Mouse (Mus musculus): ENCODE data around the gene Bcl3.
"Not testable (repeated sequence)": the region's sequence is repeated elsewhere in the genome, so short reads cannot be mapped to it uniquely, and the experiment has no call there.

The Bcl3 gene

DNA sequence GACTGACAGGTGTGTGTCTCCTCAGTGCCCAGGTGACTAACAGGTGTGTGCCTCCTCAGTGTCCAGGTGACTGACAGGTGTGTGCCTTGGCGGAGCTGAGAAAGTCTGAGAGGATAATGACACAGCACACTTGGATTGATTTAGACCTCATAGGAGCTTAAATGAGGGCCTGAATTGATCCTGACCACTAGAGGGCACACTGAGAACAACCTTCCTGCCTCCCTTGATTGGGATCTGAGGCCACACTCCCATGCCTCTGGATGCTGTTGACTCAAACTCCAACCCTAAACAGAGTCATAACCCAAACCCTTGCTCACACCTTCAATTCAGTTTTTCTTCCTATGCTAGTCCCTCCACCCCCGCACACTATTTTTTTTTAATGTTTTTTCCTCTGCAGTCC, 21.8 kb downstream of the Bcl3 start:
- DNase-seq: peak; percentile 85

DNA sequence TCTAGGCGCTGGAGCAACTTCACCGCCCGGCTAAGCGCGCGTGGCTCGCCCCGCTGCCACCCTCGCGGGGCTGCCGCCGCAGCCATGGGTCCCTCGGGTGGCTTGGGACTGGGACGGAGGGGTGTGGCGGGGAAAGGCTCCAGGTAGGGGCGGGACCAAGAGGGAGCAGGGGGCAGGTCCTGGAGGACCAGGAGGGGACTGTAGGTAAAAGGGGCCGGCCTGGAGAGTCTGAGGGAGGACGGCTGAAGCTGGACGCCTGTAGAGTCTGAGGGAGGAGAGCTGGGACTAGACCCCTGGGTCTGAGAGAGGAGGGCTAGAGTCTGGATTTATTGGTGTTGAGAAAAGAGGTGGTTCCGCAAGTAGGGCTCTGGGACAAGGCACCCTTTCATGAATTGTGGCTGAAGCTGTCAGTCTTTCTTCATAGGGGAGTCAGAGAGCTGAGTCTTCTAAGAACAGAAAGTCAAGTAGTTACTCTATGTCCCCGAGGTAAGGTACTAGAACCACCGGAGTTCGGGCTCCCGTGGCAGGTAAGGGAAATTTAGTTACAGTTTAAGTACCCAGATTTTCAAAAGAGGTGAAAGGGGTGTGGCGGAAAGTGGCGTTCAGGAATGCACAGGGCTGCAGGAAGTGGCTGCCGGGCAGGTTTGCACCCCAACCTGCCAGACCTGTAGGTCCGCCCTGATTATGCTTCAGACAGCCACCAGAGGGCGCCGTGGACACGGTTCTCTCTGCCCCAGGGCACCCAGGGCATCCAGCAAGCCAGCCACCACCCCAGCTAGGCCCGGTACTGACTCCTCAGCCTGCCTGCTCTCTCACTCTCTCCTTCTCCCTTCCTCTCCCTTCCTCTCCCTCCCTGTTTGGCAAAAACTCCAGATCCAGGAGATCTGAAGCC, 25.6 kb downstream of the Bcl3 start, which contains the start of gene Cblc:
Gene Cblc, minus strand, starts transcription at position 113 of the 892 bp plus-strand sequence.
- DNase-seq: peak; percentile 95

DNA sequence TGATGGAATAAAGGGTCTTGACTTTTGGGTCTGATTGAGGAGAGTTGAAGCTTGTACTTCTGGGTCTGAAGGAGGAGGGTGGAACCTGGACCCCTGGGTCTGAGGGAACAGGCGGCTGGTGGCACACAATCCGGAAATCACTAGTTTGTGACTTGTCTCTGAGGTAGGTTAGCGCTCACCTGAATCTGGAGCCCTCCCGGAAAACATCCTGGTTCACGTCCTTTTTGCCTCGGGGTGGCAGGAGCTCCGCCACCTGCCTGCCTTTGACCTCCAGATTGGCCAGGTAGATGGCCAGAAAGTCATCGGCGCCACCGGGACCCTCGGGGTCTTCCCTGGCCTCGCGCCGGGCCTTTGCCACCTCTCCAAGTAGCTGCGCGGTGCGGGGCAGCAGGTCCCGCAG, 26.3 kb downstream of the Bcl3 start:
- DNase-seq: peak; percentile 52

DNA sequence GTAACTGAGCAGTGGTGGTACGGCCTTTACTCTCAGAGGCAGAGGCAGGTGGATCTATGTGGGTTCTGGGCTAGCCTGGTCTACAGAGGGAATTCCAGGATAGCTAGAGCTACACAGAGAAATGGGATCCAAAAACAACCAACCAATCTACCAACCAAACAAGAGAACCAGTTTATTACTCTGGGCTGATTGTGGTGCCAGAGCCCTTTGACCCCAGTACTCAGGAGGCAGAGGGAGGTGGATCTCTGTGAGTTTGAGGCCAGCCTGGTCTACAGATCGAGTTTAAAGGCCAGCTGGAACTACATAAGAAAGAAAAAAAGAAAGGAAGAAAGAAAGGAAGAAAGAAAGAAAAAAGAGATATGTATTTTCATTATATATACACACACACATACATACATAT, 27.3 kb downstream of the Bcl3 start:
- DNase-seq: no peak

DNA sequence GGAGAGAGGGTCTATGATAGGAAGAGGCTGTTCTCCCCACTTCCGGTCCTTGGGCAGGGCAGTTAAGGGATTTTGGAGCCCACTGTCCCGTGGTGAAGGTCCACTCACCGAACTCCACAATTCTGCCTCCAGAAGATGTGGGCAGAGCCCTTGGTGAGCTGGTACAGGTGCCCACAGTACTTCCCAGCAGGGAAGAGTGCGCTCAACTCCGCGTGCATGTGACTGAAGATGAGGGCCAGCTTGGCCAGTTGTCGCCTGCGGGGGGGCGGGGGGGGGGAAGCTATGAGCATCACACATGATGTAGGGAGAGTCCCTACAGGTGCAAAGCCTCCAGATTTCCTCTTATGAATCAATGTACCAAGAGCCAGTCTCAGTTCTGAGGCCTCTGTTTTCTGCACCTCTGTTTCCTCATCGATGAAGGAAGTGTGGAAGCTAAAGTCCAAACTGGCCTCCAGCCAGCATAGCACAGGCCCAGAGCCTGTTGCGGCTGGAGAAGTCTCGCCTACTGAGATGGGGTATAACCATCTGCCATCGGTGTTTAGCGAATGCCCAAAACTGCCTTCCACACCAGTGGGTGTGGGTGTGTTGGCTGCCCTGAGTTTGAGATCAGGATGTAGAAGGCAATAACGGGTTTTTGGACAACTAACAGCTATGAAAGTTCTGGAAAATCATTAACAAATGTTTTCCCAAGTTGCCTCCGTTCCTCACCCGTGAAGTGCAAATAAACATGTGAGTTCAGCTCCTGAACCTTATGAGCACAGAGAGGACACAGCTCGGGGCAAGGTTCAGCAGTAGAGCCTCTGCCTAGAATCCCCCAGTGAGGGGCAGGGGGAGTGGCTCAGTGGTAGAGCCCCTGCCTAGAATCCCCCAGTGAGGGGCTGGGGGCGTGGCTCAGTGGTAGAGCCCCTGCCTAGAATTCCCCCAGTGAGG, 29.6 kb downstream of the Bcl3 start:
- DNase-seq: peak; percentile 87

DNA sequence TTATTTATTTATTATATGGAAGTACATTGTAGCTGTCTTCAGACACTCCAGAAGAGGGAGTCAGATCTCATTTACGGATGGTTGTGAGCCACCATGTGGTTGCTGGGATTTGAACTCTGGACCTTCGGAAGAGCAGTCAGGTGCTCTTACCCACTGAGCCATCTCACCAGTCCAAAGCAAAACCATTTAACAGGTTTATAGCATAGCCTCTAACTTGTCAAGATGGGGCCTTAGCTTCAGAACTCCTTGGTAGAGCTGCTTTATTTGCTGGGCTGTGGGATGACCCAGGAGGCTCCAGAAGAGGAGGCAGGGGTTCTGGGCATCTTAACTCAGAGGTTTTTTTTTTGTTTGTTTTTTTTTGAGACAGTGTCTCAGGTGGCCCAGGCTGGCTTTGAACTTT, 31.1 kb downstream of the Bcl3 start:
- DNase-seq: not testable (repeated sequence)

DNA sequence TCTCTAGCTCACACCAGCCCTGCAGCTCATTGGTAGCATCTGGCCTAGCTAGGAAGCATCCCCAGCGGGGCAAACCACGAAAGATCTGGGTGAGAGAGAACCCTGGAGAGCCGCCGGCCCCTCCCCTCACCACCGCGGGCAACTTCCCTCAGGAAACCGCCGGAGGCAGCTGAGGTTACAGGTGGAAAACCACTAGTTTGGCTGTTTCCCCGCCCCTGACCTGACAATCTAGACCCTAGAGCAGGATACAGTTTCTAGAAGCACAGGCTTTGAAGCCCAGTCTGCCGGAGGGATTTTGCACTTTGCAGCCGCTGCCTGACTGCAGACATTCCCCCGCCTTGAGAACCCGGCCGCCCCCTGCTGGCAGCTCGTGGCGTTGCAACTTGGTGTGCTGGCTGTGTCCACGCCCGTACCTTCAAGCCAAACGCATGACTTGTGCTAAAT, 32.6 kb downstream of the Bcl3 start:
- peak; percentile 89 for DNase-seq

DNA sequence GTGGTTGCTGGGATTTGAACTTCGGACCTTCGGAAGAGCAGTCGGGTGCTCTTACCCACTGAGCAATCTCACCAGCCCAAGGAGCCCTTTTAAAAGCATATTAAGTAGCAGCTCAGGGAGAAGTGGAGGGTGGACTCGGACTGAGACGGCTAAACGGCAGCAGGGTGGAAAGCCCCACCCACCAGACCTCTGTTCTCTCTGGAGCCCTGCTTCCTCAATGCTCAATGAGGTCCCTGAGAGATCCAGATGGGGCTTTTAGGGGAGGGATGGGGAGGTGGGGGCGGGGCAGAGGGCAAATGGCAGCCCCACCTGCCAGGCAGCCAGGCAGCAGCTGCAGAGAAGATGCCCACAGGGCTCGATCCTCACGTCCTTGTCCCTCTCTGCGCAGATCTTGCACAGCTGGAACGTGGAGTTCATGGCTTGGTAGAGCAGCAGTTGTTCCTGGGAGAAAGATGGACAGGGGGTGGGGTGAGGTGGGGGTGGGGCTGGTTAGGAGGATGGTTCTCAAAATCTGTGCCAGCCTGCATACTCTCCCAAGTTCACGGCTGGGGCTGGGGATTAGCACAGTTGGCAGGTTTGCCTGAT, 36.6 kb downstream of the Bcl3 start:
- DNase-seq: no peak

DNA sequence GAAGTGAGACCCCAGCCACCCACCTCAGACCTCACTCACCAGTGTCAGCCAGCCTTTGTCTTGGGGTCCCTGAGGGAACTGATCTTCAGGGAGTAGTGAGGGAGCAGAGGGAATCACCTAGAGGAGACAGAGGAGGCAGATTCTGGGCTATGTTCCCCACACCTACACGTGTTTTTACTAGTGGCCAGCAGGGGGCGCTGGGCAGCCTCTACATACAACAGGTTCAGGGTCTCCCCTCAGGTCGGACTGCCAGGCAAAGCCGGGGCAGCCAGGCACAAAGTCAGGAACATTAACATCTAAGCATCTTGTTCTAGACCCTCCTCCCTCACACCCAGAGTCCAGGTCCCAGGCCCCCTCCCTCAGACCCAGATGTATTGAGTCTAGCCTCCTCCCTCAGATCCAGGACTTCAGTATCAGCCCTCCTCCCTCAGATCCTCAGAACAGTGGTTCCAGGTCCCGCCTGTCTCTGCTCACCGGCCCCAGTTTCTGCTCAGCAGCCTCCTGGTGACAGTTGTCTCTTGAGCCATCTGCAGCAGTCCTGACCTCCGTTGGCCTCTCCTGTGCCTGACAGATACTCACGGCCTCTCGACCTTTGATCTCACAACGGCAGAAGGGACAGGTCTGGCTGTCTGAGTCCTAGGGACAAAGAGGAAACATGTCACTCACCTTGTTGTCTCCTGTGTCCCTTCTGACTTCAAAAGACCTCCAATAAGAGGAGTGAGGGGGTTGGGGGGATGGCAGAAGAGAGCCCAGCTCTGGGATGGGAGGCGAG, 37.6 kb downstream of the Bcl3 start:
- DNase-seq: no peak

DNA sequence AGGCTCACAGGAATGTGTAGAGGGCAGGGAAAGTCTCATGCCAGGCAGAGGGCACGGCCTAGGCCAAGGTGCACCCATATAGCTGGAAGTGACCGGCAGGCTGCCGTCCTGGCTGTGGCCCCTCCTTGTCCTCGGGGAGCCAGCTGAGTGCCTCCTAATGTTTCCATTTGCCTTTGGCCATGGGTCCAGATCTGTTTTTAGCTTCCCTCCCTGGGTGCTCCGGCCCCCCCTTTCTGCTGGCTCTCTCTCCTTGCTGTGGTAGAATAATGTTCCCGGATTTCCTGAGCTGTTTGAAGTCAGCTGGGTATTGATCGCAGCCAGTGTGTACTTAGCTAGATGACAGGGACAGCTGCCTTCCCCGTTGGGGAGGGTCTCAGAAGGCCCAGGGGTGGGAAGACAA, 38.9 kb downstream of the Bcl3 start:
- peak; percentile 57 for DNase-seq

DNA sequence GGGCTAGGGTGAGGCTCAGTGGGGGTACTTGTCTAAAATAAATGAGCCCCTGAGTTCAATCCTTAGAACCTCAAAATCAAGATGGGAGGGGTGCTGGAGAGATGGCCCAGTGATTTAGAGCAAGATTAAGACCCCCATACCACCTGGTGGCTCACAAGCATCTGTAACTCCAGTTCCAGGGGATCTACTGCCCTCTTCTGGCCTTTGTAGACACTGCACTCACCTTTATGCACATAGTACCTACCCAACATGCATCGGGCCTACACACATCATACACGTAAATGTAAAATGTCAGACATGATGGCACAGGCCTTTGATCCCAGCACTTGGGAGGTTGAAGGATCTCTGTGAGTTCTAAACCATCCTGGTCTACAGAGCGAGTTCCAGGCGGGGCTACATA, 39.9 kb downstream of the Bcl3 start:
- DNase-seq: peak; percentile 64

DNA sequence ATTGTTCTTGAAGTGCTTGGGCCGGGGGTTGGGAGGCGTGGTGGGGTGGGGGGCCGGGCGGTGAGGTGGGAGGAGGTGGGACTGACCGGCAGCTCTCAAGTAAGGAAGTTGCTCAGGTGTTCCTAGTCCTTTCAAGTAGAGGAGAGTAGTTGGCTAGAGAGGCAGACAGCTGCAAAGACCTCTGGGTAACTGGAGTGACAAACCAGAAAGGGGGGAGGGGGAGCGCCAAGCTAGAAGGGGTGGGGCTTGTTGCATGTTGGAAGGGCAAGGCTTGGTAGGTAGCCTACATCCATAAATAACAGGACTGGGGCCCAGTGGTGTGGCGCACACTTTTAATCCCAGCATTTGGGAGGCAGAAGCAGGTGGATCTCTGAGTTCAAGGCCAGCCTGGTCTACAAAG, 40.8 kb downstream of the Bcl3 start:
- no peak for DNase-seq

DNA sequence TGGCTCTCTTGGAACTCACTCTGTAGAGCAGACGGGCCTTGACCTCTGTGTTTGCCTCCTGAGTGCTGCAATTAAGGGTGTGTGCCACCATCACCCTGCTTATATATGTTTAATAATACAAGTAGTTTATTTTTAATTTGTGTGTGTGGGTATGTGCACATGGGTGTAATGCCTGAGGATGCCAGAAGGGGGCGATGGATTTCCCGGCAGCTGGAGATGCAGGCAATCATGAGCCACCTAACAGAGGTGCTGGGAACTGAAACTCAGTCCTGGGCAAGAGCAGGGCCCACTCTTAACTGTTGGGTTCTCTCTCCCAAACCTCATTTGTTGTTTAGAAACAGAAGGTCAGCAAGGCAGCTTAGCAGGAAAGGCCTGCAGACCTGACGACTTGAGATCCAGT, 42.7 kb downstream of the Bcl3 start:
- no peak for DNase-seq

DNA sequence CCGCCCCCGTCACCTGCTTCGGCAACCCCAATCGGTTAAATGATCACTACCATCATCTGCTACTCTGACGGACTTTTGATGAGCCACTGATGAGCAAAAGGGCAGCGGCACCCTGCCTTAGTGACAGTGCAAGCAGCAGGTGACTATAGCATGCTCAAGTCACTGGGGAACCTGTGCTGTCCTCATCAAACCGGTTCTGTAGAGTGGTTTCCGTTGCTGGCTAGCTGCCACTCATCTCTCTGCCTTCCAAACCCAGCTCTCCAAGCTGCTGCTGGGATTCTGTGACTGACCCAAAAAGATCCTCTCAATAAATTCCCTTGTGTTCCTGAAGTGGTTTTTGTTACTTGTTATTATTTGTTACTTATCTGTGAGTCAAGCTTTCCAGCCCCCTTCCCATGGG, 43.9 kb downstream of the Bcl3 start:
- DNase-seq: no peak

DNA sequence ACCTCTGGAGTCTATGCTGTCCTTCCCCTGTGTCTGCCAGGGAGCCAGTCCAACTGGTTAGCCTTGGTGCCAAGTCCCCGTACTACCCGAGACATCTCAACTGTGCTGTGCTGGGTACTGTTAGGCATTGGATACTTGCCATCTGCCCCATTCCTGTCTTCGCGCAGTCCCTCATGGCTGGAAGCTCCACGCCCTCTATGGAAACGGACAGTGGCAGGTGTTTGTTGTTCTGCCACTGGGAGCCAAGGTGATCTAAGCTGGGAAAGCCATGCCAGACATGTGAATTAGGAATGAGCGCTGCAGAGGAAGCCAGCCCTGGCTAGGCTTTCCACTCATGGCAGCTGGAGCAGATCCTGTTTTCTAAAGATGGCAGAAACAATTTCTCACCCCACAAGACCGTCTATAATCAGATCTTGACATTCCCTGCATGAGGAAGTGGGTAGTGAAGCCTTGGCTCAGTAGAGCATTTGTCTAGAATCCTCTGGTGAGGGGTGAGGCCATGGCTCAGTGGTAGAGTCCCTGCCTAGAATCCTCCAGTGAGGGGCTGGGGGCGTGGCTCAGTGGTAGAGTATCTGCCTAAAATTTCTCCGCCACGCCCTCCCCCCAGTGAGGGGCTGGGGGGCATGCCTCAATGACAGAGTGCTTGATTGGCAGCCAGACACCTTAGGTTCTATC, 45.4 kb downstream of the Bcl3 start:
- no peak for DNase-seq

DNA sequence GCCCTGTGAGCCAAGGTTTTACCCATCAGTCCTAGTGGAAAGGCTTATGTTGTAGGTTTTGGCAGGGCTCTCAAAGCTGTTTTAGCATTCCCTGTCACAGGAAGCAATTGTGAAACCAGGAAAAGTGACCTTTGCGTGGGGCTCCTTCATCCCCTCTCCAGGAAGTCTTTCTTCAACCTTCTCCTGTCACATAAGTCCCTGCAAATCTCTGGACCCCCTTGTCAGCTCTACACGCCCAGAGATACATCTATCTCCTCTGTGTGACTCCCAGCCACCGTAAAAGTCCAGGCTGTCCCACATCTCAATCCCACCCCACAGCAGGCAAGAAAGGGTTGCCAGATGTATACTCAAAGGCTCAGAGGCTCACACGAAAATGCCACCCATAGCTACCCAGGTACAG, 50.9 kb downstream of the Bcl3 start:
- no peak for DNase-seq

DNA sequence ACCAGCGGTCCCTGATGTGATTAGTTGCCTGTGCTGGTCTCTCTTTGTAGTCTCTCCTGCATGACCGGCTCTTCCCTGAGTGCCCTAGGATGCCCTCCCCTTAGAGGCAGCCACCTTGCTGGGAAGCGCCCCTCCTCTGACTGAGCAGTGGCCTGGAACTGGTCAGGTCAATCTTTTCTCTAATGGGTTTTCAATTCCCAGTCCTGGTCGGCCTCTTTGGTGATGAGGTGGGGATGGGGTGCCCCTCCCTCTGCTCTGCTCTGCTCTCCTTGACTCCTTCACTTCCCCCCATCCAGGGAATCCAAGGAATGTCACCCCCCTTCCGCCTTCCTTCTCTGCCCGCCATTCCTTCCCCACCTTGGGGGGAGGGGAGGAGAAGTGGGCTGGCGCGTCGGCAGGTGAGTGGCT, 51.6 kb downstream of the Bcl3 start, which contains the start of gene Bcam:
Gene Bcam, minus strand, starts transcription at position 33 of the 408 bp plus-strand sequence.
- peak; percentile 58 for DNase-seq

DNA sequence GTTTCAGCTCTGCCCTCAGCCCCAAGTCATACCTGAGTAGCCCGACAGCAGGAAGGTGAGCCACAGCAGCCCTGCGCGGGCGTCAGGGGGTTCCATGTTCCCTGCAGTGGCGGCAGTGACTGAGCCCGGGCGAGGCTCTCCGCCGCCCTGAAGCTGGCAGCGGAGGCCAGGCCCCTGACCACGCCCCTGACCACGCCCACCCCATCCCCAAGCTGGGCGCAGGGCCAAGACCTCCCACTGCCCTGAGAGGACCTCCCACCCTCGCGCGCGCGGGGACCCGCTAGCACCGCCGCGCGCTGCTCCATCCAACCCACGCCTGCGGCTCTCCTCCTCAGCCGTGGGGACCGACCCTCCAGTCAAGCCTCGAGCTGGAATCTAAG, 52.2 kb downstream of the Bcl3 start:
- peak; percentile 89 for DNase-seq

DNA sequence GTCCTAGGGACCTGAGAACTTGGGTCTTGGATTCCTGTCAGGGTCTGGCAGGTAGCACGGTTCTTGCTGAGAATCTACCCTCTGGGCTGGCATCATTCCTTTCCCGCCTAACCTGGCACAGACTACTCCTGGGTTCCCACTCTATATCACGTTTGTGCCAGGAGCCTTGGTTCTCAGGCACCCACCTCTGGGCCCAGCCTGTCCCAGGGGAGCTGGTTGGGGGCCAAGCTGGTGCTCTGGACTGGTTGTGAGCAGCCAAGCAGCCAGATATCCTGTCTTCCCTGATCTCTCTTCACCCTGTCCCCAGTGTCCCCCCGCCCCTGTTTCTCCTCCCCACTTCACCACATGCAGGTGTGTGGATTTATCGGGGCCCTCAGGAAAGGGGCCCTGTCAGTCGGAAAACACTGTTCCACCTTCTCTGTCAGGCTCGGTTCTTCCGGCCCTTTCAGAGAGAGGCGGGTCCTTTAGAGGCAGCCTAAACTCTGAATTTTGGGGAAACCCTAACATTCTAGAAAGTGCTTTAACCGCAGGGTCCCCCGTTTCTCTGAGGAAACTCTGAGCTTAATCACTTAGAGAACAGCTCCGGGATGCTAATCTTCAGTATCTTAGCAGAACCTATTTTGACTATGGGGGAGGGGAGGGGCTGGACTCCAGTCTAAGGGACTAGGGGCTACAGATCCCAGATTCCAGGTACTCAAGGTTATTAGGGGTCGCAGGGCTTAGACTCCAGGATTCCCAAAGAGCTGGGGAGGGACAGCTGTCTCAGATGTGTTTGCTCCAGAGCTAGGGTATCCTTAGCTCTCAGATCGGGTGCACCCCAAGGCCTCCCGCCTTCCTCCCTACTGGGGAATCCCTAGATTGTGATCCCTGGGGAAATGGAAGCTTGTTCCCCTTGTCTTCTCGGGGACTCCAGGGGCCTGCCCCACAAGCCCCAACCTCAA, 52.9 kb downstream of the Bcl3 start:
- no peak for DNase-seq

DNA sequence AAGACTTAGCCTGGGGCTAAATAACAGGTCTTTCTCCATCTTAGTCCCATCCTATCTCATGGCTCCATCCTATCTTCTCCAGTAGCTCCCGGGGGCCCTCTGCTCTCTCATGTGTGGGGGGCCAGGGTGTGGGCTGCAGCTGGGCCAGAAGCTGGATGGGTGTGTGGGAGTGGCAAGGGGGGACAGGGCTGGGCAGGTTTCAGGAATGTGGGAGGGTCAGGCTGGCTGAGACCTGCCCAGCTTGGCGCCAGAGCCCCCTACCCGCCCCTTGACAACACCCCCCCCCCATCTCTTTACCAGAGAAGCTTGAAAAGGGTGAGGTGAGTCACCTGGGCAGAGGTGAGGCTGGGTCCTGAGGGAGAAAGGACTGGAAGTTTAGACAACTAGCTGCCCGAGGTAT, 53.6 kb downstream of the Bcl3 start:
- no peak for DNase-seq

DNA sequence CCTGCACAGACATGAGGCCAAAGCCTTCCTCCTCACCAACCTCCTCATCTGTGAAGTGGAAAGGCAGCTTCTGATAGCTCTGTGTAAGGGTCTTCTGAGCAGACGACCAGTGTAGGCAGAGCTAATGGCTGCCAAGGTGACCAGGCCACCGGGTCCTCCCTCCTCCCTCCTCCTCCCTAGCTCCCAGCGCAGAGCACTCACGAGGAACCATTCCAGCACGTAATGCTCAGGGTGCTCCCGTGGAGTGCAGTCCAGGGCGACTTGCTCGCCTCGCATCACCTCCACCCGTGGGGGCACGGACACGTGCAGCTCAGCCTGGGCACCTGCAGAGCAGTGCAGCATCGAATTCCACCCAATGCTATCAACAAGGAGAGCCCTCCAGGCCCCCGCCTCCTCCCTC, 54.3 kb downstream of the Bcl3 start:
- no peak for DNase-seq

All from kidney, adult 9 months (tissue).